Mouse (Mus musculus) right cerebral cortex, postnatal 14 days (tissue): ENCODE measurements at regions not wholly inside any gene's neighbourhood (a gene's known extent, or its start where the extent isn't known, plus 50 kb on each side); places are given as distances from the start of the nearest gene placed in this dataset.

ENCODE experiments used
- DNase-seq: peaks from one replicate; pipeline ENCODE4 v3.0.0; 2022

GRCm38 (mm10) chr17:51246038-51246437 is 66.9 kb upstream of the Tbc1d5 start:
- no peak for DNase-seq

GRCm38 (mm10) chr17:51240360-51240993 is 61.3 kb upstream of the Tbc1d5 start:
- no peak for DNase-seq

- no peak for DNase-seq
Measured at GRCm38 (mm10) chr17:51239465-51239864, 60.3 kb upstream of the Tbc1d5 start.
